Mouse (Mus musculus) induced T-regulatory cell, adult 2 months (primary cell): ENCODE results near the gene Ecpas.

ENCODE experiments used
- DNase-seq: peaks from one replicate; pipeline ENCODE4 v3.0.0-alpha.2; 2012; ENCODE audit warnings: low read depth

Ecpas gene

GRCm38 (mm10) chr4:58911069-58911830 is 1.3 kb downstream of the Ecpas start:
- DNase-seq = peak; percentile 72

- DNase-seq = no peak
These were observed 2.1 kb downstream of the Ecpas start for GRCm38 (mm10) chr4:58910175-58911068.

GRCm38 (mm10) chr4:58907453-58907852 is 5.1 kb downstream of the Ecpas start:
- DNase-seq = no peak

GRCm38 (mm10) chr4:58898318-58898717 is 14.2 kb downstream of the Ecpas start:
- DNase-seq = peak; percentile 29

- DNase-seq = no peak
These were observed 15.1 kb downstream of the Ecpas start for GRCm38 (mm10) chr4:58897436-58897835.

- DNase-seq = no peak
These were observed 18.1 kb downstream of the Ecpas start for GRCm38 (mm10) chr4:58894399-58894798.

- DNase-seq = no peak
These were observed 22.3 kb downstream of the Ecpas start for GRCm38 (mm10) chr4:58890035-58890782.

DNA sequence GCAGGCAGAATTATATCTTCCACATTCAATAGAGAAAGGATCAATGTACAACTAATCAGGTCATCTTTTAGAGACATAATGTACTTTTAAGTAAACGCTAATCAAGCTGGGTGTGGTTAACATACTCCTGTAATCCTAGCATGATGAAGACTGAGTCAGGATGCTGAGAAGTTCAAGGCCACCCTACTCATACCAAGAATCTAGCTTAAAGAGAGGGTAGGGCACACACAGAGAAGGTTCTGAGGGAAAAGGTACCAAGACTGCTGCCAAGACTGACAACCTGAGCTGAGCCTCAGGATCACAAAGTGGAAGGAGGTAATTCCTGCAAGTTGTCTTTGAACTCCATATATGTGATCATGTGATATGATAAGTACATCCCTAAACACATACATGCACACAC is 24.0 kb downstream of the Ecpas start:
- DNase-seq = no peak

GRCm38 (mm10) chr4:58887626-58888025 is 24.9 kb downstream of the Ecpas start:
- no peak for DNase-seq

DNA sequence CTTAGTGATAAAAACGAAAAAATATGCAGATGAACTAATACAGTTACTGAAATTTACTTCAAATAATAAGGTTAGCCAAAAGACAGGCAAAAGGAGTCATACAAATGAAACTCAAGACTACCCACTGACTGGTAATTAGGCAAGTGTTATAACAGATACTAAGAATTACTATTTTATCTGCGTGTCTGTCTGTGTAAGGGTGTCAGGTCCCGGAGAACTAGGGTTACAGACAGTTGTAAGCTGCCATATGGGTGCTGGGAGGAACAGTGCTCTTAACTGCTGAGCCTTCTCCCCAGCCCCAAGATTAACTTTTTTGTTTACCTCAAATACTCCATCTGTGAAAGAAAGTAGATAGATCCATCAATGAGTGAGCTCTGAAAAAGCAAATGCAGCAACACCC is 25.8 kb downstream of the Ecpas start:
- DNase-seq = no peak

GRCm38 (mm10) chr4:58885341-58885740 is 27.2 kb downstream of the Ecpas start:
- DNase-seq = no peak

DNA sequence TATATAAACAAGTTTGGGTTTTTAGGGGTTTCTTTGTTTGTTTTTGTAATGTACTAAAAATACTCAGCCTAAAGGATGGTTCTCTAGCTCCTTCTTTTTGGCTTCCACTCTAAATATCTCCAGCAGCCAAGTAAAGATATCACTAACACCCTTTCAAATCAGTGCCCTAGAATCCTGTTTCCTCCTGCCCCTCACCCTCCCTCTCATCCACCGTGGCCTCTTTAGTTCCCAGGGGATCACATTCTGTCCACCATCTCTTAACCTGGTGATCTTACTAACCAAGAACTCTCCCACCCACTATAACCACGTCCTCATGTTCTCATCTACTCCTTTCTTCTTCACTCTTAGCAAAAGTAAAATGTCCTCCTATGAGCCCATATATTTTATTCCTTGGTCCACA is 28.7 kb downstream of the Ecpas start:
- no peak for DNase-seq

DNA sequence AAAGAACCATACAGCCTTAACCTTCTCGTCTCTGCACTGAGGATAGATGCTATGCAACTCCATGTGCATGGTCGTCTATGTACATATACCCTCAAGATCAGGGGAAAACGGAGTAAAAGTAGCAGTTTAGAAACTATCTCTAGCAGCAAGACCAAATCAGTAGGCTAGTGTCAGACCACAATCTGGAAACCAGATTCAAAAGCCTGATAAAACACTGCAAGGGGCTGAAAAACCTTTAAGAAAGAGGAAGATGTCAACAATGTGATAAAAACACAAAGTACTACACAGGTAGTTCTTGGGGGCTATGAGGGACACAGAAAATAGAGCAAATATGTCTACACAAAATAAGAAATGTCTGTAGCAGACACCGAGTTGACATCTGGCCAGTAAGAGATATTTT is 38.2 kb downstream of the Ecpas start:
- no peak for DNase-seq

DNA sequence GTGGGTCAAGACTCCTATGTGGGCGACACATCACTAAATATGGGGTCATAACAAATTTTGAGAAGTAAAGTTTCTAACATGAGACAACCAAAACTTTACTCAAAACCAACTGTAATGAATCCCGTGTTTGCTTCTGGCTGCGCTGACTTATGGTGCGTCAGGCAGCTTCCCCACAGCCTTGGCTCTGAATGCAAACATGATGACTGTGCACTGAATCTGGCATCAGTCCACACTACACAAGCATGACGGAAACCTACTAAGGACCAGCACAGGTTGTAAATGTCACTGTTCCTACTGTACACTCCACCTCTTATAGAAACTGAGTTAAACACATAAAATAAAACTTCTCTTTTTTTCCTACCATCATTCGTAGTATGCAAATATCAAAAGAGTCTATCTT is 45.3 kb downstream of the Ecpas start:
- DNase-seq = peak; percentile 13

- DNase-seq = no peak
These were observed 79.6 kb downstream of the Ecpas start for GRCm38 (mm10) chr4:58832908-58833307.

GRCm38 (mm10) chr4:58825921-58826320 is 86.6 kb downstream of the Ecpas start:
- no peak for DNase-seq

DNA sequence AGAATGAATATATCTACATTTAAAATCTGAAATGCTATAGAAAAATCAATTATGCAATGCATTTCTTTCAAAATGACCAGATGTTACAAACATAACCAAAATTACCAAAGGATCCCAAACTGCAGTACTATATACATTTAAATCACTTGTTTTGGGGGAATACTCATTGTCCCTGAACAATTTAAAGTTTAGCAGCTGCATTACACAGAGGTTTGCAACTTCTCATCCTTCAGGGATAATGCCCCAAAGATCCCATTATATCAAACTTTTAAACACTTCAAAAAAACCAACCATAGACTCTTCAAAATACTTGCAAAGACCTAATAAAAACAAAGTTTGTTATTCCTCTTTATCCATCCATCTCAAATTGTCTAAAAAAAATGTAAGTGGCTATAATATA is 124.9 kb downstream of the Ecpas start, which contains the start of gene Olfr267:
TSS of gene Olfr267 (minus strand) at position 101 of the 400 bp plus-strand sequence.
- DNase-seq = no peak

- DNase-seq = no peak
These were observed 125.9 kb downstream of the Ecpas start for GRCm38 (mm10) chr4:58786659-58787058.

DNA sequence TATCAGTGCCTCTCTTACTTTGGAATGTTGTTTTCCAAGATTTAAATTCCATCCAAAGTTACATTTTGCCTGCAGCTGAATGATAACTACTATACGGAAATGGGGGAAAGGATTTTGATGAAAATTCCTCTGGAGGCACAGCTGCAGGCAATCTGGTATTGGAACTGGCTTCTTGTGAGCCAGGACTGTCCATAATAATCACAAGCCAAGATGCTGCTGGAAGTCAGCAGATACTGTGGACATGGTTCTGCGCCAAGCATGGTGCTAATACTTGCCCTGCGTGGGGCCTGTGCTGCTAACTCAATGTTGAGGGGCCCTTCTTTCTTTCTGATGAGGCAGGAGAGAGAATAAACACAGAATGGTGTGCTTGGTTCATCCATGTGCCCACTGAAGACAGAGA is 149.1 kb downstream of the Ecpas start:
- DNase-seq = no peak

GRCm38 (mm10) chr4:58749510-58749909 is 163.0 kb downstream of the Ecpas start:
- peak; percentile 7 for DNase-seq

- no peak for DNase-seq
These were observed 163.4 kb downstream of the Ecpas start for GRCm38 (mm10) chr4:58749101-58749500.
